Mouse (Mus musculus): ENCODE measurements around the gene Praf2.

Gene Praf2

DNA sequence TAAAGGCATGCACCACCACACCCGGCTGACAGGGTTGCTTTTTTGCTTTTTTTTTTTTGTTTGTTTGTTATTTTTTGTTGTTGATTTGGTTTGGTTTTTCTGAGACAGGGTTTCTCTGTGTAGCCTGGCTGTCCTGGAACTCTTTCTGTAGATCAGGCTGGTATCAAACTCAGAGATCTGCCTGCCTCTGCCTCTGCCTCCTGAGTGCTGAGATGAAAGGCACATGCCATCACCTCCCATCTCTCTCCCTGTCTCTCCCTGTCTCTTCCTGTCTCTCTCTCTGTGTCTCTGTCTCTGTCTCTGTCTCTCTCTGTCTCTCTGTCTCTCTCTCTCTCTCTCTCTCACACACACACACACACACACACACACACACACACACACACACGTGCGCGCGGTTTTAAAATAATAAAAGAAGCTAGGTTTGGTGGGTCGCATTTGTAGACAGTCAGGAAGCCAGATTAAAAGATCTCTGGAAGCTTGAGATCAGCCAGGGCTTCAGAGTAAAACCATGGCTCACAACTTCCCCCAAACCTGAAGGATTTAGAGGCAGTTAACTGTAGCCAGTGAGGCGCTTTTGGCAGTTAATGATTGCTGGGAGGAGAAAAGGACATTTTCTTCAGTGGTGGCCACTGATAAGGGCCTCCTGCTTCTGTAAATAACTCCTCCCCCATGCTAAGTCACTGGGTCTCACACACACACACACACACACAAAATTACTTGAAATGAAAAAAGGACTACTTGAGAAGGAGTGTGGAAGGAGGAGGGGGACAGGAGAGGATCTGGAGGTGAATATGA, 50.4 kb downstream of the Praf2 start:
- no peak for DNase-seq (ENCODE audit: low spot score)

DNA sequence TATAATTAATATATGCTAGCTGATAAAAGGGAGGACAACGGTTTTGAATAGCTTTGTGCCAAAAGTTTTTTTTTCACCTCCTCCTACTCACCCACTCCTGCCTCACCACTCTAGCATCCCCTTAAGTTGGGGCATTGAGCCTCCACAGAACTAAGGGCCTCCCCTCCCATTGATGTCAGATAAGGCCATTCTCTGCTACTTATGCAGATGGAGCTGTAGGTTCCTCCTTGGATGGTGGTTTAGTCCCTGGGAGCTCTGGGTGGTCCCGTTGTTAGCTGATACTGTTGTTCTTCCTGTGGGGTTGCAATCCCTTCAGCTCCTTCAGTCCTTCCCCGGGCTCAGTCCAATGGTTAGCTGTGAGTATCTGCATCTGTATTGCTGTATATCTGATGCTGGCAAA, 51.1 kb downstream of the Praf2 start:
- no peak for DNase-seq (ENCODE audit: low spot score)

All from left cerebral cortex, adult 11 months (tissue).